Mouse (Mus musculus) left cerebral cortex, adult 9 months (tissue): ENCODE data around the gene Endou.

Experiments used
- DNase-seq, 2 experiments: peaks; one replicate each; pipeline ENCODE4 v3.0.0; 2022; ENCODE audit warnings: low spot score in 2 of 2

Endou gene

DNA sequence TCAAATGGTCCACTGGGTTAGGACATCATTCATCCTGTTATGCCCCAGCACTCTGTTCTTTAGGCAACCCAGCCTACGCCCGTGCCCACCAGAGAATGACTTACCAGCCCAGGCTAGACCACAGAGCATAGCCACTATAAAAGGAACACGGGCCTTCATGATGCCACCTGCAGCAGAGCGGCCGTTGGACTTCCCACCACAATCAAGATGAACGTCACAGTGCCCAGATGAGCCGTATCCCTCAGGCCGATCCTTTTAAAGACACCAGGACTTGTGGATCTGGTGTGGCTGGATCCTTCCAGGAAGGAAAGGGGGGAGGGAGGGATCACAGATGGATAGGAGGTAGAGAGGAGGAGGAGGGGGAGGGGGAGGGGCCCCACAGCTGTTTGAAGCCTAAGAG lies at the start of gene Endou:
TSS of gene Endou (minus strand) at position 229 of the 400 bp plus-strand sequence.
- no peak for DNase-seq

DNA sequence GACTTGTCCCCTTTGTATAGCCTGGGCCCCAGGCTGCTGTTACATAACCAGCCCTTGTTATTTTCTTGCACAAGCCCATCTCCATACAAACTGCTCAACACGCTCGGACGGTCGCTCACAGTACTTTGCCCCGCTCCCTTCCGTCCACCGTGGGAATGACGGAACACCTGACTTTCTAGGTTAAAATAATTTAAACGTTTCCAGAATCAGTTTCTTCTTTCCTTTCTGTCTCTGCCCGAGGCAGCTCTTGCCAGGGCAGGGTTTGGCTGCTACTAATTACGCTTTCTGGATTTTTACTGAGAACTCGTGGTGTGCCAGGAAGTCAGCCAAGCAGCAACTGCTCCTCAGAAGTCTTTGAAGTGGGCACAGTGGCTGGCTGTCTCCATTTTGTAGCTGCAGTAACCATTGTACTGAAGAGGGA lies 49.5 kb upstream of the Endou start:
- DNase-seq, result no peak

DNA sequence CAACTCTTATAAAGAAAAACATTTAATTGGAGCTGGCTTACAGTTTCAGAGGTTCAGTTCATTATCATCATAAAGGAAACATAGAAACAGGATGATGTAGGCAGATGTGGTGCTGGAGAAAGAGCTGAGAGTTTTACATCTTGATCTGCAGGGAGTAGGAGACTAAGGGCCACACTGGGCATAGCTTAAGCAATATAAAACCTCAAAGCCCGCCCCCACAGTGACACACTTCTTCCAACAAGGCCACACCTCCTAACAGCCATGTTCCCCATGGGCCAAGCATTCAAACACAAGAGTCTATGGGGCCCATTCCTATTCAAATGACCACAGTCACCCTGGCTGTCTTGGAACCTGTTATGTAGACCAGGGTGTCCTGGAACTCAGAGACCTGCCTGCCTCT lies 48.4 kb upstream of the Endou start:
- no peak for DNase-seq

DNA sequence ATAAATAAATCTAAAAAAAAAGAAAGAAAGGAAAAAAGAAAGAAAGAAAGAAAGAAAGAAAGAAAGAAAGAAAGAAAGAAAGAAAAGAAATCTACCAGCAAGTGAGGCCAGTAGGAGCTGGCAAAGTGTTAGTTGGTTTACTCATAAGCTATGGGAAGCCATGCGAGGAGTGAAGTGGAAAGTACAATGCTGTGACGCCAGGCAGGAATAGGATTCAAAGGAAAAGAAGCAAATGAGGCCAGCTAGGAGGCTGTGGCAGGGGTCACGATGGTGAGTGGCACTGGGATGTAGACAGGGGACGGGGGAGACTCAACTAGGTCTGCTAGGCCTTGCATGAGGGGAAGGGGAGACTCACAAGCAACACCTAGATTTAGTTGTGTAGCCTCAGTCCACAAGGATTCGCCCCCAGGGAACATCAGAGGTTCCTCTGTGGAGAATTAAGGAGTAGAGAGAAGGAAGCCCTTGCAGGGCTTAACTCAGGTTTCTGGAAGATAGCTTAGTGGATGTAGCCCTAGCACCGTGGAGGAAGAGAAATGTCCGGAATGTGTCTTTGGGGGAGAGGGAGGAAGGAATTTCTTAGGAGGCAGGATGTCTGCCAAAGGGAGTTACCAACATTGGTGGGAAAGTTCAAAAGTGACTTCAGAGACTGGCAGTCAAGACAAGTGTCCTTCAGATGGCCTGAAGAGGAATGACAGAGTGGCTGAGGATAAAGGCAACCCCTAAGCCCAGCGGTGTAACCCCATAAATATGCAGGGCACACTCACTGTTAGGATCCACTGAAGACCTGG lies 47.4 kb upstream of the Endou start, which contains the start of gene Slc48a1:
TSS of gene Slc48a1 (plus strand) at position 210 of the 788 bp plus-strand sequence.
- DNase-seq, result no peak

DNA sequence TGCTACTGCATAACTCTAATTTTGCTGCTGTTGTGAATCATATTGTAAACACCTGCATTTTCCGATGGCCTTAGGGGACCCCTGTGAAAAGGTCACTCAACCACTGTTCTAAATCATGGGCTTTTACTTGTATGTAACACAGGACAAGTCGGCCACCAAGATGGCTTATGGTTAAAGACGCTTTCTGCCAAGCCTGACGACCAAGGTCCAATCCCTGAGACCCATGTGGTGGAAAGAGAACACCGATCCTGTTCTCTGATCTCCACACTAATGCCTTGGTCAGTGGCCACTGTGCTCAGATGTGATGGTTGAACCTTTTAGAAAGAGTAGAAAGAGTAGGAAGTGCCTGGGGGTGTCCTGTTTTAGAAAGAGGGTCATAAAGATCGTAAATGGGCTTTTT lies 45.8 kb upstream of the Endou start:
- DNase-seq, result no peak

DNA sequence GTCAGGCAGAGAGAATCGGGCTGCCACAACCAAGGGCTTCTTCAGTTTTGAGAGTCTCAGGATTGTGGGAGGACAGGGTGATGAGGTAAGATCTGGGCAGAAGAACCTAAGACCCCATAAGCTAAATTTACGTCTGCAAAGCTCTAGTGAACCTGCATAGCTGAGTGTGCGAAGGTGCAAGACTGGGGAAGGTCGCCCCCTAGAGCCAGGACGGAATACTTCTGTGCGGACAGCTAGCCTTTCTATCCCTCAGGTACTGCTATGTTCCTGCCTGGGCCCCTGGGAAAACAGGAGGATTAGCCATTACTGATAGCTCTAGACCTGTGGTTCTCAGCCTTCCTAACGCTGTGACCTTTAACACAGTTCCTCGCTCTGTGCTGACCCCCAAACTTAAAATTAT lies 45.4 kb upstream of the Endou start:
- peak in 1 of 2 experiments; percentile 79 for DNase-seq

DNA sequence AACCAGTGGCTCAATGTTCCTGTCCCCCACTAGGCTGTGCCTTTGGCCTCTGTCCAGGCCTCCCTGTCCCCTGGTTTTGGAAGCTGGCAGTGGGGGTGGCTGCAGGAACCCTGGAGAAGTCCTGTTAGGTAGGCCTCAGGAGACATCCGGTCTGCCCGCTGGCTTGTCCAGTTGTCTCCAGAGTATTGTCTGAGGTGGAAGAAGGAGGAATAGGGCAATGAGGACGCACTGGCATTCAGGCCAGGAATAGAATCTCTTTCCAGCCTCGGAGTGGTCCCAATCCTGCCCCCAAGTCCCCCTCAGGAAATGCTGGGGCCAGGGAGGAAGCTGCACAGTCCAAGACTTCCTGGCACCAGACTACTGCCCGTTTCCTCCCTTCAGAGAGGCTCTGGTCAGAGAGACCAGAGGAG lies 42.8 kb upstream of the Endou start:
- no peak for DNase-seq

DNA sequence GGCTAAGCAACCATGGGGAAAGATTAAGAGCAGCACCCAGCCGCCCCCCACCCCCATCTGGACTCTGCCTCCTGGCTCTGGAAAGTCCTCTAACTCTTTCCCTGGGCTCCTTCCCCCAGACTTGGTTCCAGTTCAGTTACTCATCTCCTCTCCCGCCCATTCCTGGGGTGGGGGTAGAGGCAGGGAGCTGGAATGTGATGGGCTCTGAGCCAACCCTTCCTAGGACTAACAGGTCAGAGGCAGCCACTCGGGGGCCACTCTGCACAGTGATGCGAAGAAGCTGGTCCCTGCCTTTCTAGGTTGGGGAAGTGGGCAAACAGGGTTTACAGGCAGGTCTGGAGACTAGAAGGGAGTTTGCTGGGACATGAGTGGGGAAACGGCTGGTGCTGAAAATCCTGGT lies 42.0 kb upstream of the Endou start:
- no peak for DNase-seq

DNA sequence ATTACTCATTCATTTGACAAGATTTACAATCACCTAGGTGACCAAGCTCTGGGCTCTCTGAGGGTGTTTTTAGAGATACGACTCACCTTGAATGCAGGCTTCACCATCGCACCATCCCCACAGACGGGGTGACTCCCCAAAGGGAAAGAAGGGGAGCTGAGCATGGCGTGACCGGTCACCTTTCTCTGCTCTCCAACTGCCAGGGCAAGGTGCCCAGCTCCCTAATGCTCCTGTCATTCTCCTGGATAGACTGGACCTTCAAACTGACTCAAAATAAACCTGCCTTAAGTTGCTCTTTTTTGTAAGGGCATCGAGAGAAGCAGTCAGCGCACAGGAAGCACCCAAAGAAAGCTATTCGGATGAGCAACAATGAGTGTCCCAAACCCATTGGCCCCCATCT lies 39.1 kb upstream of the Endou start:
- no peak for DNase-seq

DNA sequence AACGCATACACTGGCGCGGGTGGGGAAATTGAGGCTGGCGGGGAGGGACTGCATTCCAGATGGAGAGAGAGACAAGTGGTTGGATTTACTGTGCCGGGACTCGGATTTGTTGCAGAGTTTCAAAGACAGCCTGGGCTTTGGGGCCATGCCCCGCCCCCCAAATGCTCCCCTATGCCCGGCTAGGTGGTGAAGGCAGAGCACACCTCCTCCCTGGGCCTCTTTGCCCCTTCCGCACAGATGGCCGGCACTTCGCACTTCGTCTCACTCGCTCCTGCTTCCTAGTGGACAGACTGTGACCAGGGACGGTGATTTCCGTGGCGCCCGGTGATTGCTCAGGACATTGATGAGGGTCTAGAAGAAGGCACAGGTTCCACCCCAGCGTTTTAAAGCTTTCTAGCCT lies 37.1 kb upstream of the Endou start:
- DNase-seq, result no peak

DNA sequence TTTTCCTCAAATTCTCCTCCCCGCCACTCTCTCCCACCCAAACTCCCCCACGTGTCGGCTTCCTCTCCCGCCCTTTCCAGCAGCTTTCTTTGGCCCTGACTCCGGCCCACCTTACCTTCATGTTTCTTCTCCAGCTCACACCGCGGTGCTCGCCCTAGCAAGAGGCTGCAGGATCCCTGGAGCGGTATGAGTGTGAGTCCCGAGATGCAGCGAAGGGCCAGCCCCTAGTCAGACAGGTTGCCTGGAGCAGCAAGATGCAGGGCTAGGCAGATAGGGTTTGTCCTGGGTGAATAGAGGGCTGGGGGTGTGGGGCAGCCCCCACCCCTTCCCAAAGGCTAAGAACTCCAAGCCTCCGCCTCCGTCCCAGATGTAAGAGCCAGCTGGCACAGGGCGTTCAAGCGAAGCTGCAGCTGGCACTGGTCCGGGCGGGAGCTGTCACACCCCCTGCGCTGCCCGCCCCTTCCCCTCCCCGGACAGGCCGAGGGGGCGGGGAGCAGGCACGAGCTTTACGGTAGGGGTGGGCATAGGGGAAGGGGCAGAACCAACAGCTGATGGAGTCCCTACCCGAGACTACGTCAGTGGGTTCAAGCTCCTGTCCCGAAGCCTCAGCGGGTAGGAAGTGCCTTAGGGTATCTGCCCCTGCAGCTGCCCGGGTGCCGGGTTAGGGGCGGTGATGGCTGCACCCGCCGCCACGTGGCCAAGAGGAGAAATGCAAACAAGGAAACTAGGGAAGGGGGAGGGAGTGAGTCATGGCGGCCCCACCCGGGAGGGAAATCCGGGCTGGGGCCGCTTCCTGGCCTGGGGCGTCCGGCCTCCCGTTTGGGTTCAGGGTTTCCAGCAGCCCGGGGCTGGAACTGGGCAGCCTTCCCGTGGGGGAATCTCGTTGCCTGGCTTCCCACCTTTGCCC lies 36.4 kb upstream of the Endou start, which contains the start of gene Rapgef3:
TSS of gene Rapgef3 (minus strand) at position 693 of the 907 bp plus-strand sequence.
- peak in 1 of 2 experiments; percentile 78 for DNase-seq

DNA sequence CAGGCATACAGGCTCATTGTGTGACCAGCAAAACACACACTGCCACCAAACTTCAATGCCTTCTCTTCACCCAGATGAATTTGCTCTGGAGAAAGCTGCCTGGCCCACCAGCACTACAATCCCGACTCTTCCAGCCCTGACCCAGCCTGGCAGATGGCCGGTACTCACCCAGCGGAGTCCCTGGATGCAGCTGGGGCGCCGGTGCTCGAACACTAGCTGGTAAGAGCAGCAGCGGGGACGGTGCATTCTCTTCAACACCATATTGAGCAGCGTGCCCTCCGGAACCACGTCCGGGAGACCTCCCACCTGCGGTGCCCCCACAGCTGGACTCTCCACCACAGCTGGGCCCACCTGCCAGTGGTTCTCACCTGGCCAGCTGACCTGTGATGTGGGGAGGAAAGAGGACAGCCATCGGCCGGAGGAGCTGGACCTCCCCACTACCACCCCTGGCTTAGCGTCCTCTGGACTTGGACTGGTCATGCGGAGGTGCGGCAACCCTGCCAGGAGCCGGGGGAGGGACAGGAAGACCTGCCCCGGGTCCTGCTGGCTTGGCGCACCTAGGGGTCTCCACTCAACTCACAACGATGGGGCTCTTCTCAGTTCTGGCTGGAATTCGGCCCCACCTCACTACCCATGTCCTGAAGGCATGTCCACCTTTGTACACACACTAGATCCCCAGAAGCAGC lies 35.6 kb upstream of the Endou start:
- no peak for DNase-seq

DNA sequence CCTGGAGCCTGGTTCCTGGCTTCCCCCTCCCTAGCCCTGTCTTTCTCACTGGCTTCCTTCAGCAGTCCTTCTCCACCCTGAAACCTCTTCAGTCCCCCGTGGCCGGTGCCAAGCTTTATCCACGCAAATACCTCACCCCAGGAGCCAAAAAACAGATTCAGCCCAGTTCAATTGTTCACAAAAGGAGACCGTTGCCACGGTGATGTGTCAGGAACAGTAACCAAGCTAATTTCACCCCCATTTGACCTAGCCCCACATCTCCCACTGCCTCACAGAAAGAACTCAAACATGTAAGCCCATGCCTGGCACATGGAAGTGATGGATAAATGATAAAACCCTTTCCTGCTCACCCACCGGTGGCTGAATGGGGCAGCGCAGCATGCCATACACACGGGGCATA lies 35.1 kb upstream of the Endou start:
- peak in 1 of 2 experiments; percentile 39 for DNase-seq

DNA sequence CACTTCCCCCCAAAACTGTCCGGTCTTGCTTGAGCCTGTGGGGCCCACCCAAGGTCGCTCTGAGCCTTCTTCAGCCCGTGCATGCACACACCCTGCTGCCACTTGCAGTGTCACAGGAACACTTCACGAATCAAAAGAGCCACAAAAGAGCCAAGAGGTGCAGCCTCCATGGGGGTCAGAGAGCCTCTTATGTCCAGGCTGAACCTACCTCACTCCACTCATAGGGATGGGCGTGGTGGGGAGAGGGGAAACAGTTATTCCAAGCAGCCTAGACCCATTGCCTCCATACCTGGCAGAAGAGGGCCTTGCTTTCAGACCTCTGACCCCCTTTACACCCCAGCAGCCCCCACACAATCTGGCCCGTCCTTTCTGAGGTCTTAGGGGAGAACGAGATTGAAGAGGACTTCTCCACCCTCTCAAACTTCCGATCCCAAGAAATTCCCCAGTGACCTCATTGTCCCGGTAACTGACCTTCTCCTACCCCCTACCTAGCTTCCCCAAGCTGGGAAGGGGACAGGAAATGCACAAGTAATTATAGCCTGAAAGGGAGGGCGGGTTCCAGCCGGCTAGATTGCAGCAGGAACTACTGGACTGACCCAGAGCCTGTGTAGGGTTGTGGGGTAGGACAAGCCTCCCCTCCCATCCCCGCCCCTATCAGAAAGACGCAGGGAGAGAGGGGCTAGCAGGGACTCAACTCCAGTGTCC lies 34.1 kb upstream of the Endou start:
- DNase-seq, result no peak

DNA sequence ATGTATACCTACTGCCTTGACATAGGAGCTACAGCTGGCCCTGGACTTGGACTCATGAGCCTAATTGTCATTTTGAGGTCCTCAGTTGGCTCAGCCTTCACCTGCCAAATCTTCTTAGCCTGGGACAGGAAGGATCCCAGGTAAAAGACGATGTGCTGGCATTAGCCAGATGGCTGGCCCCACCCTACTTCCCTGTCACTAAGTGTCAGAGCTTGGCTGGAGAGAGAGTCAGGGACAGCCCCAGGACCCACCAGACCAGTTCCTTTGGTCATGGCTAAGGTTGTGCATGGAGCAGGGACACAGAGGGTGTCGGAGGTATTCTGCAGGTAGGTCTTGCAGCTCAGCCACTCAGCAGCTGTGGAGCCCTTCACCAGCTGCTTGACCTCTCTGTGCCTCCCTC lies 33.4 kb upstream of the Endou start:
- DNase-seq, result no peak

DNA sequence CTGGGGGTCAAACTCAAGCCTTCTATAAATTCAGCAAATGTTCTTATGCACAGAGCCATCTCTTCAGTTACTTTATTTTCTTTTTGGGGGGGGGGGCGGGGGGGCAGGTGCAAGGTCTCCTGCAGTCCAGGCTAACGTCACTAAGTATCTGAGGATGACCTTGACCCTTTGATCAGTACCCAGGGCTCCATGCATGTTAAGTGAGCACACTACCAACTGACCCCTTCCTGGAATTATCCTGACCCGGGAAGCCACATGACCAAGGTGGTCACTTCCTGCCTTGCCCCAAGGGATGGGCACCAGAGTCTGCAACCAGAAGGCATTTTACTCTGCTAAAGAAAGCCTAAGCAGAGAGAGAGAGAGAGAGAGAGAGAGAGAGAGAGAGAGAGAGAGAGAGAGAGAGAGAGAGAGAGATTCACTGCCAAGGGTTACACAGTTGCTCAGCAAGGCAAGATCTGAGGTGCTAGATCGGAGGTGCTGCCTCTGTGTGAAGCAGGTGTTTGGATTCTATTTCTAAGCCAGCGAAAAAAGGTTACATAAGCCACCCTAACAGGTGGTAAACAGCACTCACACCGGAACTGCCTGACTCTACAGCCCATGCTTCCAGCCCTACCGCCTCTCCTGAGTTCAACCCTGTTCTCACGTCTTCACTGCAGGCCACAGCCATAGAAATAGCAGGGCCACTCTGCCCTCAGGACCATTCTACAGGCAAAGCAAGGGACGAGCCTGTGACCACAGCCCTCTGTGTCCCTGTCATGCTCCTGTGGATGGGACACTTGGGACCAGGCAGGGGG lies 32.3 kb upstream of the Endou start:
- DNase-seq, result no peak

DNA sequence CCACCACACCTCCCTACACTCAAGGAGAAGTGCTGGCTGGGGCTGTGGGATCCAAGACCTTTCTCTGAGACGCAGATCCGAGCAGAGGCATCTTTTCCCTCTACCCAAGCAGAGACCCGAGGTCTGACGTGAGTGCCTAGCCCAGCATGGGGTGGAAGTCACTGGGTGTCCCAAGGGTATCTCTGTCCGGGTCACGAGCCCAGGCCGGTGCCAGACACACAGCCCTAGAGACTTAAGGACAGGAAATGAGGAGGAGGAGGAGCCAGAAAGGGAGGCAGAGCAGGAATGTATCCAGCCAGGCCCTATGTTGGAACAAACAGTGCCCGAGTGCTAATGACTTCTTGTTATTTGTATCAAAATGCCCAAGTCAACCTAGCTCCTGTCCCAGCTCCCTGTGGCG lies 31.6 kb upstream of the Endou start:
- no peak for DNase-seq

DNA sequence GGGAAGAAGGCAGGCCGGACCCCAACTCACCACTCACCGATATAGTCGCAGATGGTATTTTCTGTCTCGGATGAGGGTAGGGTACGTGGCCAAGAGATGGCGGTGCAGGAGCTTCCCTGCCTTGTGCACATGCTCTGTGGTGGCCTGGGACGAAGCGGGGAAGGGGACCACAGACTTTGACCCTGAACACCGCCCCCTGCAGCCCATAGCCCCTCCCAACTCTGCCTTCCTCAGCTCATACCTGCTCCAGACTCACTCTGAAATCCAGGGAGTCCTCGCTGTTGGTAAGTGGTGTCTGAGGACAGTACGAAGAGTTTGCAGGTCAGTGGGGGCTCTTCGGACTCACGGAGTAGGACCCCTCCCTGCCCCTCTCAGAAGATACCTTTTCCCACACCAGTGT lies 30.3 kb upstream of the Endou start:
- DNase-seq, result no peak

DNA sequence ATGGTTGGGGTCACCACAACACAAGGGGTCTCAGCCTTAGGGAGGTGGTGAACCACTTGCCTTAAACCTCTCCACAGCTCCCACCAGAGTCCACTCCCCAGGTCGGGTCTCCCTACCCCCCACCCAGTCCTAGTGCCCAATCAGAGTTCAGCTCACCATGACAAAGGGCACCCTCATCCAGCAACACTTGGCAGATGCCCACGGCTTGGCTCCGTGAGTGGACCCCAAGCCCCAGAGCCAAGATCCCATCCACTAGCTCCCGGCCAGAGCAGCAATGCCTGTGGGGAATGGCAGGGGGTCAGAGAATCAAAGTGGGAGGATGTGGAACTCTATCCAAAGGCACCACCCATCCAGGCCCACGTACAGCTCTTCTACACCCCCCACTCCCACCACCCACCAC lies 29.8 kb upstream of the Endou start:
- DNase-seq, result no peak

DNA sequence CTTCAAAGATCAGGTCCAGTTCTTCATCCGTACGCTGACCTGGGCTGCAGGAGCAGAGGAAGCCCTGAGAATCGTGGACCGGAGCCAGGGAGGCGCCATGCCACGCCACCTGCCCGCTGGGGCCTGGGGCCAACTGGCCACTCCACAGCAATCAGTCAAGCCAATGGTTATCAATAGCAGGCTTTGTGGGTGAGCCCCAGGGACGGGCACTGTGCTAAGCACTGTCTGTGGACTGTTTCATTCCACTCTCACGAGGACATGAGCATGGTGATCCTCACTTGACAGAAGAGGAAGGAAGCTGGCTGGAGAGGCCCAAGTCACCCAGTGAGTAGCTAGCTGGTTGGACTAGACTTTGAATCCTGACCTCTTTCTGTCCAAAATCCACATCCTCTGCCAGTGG lies 28.9 kb upstream of the Endou start:
- peak in 1 of 2 experiments; percentile 68 for DNase-seq

DNA sequence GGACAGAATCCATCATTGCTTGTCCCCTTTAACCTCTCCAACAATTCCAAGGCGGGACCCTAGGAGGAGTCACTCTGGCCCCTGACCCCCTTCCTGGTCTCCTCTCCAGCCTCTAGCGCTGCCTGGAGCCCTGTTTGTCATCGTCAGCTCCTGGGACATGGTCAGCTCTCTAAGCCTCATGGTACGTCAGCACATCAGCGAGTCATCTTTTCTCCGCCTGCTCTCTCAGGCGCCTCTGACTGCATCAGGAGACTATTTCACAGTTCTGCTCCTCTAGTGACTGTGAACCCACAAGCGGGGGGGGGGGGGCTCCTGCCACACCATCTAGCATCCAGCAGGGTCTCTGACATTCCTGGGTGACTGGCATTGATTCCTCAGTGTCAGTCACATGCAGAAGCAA lies 24.2 kb upstream of the Endou start:
- no peak for DNase-seq
